ENCODE assay signal across 17 mouse cellular contexts in the genomic region with DNA sequence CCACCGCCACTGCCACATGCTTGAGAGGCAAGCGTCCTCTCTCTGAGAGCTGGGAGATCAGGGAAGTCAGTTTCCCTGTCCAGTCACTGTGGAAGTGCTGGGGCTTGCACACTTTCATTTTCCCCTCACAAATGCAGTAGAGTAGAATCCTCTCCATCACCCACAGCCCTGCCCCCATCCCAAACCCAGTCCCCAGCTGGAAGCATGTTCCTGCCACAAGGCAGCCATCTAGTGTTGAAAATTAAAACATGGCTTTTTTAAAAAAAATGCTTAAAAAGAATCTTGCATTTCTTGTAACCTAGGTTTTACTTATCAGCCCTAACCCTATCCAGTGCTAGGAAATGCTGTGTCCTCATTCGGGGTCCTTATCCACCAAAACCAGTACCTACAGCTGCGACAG. TPM values are rescaled to one million over a fixed set of nuclear protein-coding genes. Genes with fewer than 3 reads are reported as not detected.
DNase-seq lines count a peak whose midpoint lies in the region; ATAC-seq and TF ChIP-seq lines count a peak whose summit lies in the region.
"Had no signal": no experiment of that assay in that cellular context is flagged by ENCODE, and none has a peak within 500 bp of the region (broad histone marks: within the 10 kb centered on the region; RNA-seq: fewer than 3 reads in every experiment).

No protein-coding gene starts in this region.

- WGBS in heart, postnatal 0 days: 76% methylated on average over 4 of the region's 4 CpGs
- WGBS in stomach, postnatal 0 days: 78% methylated on average over 3 of the region's 4 CpGs

- no peak for DNase-seq in heart, postnatal 0 days (ENCODE audit: low spot score)
- DNase-seq in heart, adult 18-20 months: no peak
- peak; percentile 19 to 46 for DNase-seq in left cerebral cortex, postnatal 10 days (ENCODE audit: extremely low spot score in 1 of 2, low spot score in 2 of 2)
- no peak for DNase-seq in left cerebral cortex, postnatal 4 days
- peak; percentile 40 for DNase-seq in right cerebral cortex, postnatal 4 days
- DNase-seq in right cerebral cortex, postnatal 36 days (ENCODE audit: low spot score in 2 of 2): no peak
- DNase-seq in stomach, postnatal 0 days (ENCODE audit: low spot score): no peak
- DNase-seq: cerebellum, postnatal 25 days; gastrocnemius, postnatal 36 days; heart, postnatal 36 days had no signal

- TF ChIP-seq EP300 in heart, postnatal 0 days (IDR thresholded peaks at IDR 0.05; ENCODE audit: low read depth): no peak
- no peak for TF ChIP-seq EP300 in stomach, postnatal 0 days (optimal IDR thresholded peaks at IDR 0.05)

- peak; percentile 27; the same call in 1 of the 2 replicates for TF ChIP-seq CTCF in heart, postnatal 0 days (IDR thresholded peaks at IDR 0.05; ENCODE audit: low read depth)
- TF ChIP-seq CTCF in stomach, postnatal 0 days (IDR thresholded peaks at IDR 0.05; ENCODE audit: low read depth): peak; percentile 50

- no peak overlapping the region for H3K9ac ChIP-seq in heart, postnatal 0 days (replicated peaks; ENCODE audit: low read depth, low read length)
- H3K9ac ChIP-seq in stomach, postnatal 0 days (ENCODE audit: low read length): no peak overlapping the region
- H3K9ac ChIP-seq: forebrain, embryonic 15.5 days; lung, embryonic 15.5 days; midbrain, embryonic 13.5 days; neural tube, embryonic 13.5 days had no signal

- ATAC-seq in heart, postnatal 0 days (ENCODE audit: insufficient read depth, low read depth): no peak
- no peak for ATAC-seq in stomach, postnatal 0 days (ENCODE audit: low FRiP score, low TSS enrichment)
- no peak for ATAC-seq in activated CD4-positive, CD25-positive, alpha-beta regulatory T cell, adult 4 months
- ATAC-seq: forebrain, embryonic 15.5 days; midbrain, embryonic 13.5 days had no signal

- H3K27me3 ChIP-seq in heart, postnatal 0 days (ENCODE audit: control insufficient read depth, insufficient read depth, low read length): no peaks in the 10 kb centered on the region
- H3K27me3 ChIP-seq in stomach, postnatal 0 days (ENCODE audit: control insufficient read depth, insufficient read depth, low read length): no peaks in the 10 kb centered on the region
- H3K27me3 ChIP-seq: forebrain, embryonic 15.5 days; lung, embryonic 15.5 days; midbrain, embryonic 13.5 days; neural tube, embryonic 13.5 days had no signal

- no peaks in the 10 kb centered on the region for H3K4me1 ChIP-seq in heart, postnatal 0 days (ENCODE audit: control insufficient read depth, insufficient read depth)
- H3K4me1 ChIP-seq in stomach, postnatal 0 days (replicated peaks; ENCODE audit: control insufficient read depth, insufficient read depth): no peaks in the 10 kb centered on the region
- H3K4me1 ChIP-seq: forebrain, embryonic 15.5 days; lung, embryonic 15.5 days; midbrain, embryonic 13.5 days; neural tube, embryonic 13.5 days had no signal

- no peak overlapping the region for H3K4me2 ChIP-seq in heart, postnatal 0 days (ENCODE audit: low read depth, low read length)
- H3K4me2 ChIP-seq in stomach, postnatal 0 days (replicated peaks; ENCODE audit: low read depth): no peak overlapping the region
- H3K4me2 ChIP-seq: forebrain, embryonic 15.5 days; lung, embryonic 15.5 days; midbrain, embryonic 13.5 days; neural tube, embryonic 13.5 days had no signal

- H3K9me3 ChIP-seq in heart, postnatal 0 days (replicated peaks; ENCODE audit: control insufficient read depth, low read length): no peaks in the 10 kb centered on the region
- H3K9me3 ChIP-seq in stomach, postnatal 0 days (ENCODE audit: control insufficient read depth, low read length): no peaks in the 10 kb centered on the region
- H3K9me3 ChIP-seq: forebrain, embryonic 15.5 days; lung, embryonic 15.5 days; midbrain, embryonic 13.5 days; neural tube, embryonic 13.5 days had no signal

- no peak overlapping the region for H3K27ac ChIP-seq in heart, postnatal 0 days (ENCODE audit: low read depth)
- H3K27ac ChIP-seq in stomach, postnatal 0 days (replicated peaks): no peak overlapping the region
- H3K27ac ChIP-seq: forebrain, embryonic 15.5 days; lung, embryonic 15.5 days; midbrain, embryonic 13.5 days; neural tube, embryonic 13.5 days had no signal

- H3K36me3 ChIP-seq in heart, postnatal 0 days (replicated peaks; ENCODE audit: control insufficient read depth, insufficient read depth, low read length): no peaks in the 10 kb centered on the region
- no peaks in the 10 kb centered on the region for H3K36me3 ChIP-seq in stomach, postnatal 0 days (ENCODE audit: control insufficient read depth, insufficient read depth, low read length)
- H3K36me3 ChIP-seq: forebrain, embryonic 15.5 days; lung, embryonic 15.5 days; midbrain, embryonic 13.5 days; neural tube, embryonic 13.5 days had no signal

- H3K4me3 ChIP-seq in heart, postnatal 0 days (ENCODE audit: low read depth, low read length): no peak overlapping the region
- H3K4me3 ChIP-seq in stomach, postnatal 0 days (ENCODE audit: low read depth, low read length): no peak overlapping the region
- H3K4me3 ChIP-seq: forebrain, embryonic 15.5 days; lung, embryonic 15.5 days; midbrain, embryonic 13.5 days; neural tube, embryonic 13.5 days had no signal

- intact Hi-C loops in left cerebral cortex, postnatal 10 days (cut with DNase I): no loop called here
- intact Hi-C loops in left cerebral cortex, postnatal 4 days (cut with DNase I): no loop called here

RNA-seq across cellular contexts. Expression of a gene that starts 4.2 kb away (rescaled TPM):
- total RNA-seq in heart, postnatal 0 days (2014; rRNA removed; ENCODE audit: low replicate concordance): not detected in 2 replicates
- polyA plus RNA-seq in heart, postnatal 0 days (2015; fragmentation: Nextera tagmentation; extraction: Ambion mirVana): 0.08 TPM in 1 of 2 replicates, not detected in the other
- under 1 TPM; 0.57 to 0.90 TPM for total RNA-seq in heart, adult 18-20 months (2021)
- under 1 TPM; 0.19 to 0.59 TPM for total RNA-seq in left cerebral cortex, postnatal 10 days (2021)
- total RNA-seq in left cerebral cortex, postnatal 4 days (2021): 1 to 10 TPM in 1 of 2 experiments, under 1 TPM in 1; 0.28 to 1.0 TPM
- 0.05 TPM in 1 of 2 replicates, not detected in the other for polyA plus RNA-seq in stomach, postnatal 0 days (2015; fragmentation: Nextera tagmentation; extraction: Ambion mirVana)
- polyA plus RNA-seq in activated CD4-positive, CD25-positive, alpha-beta regulatory T cell, adult 4 months (2017; shearing (Covaris generic)): not detected
- polyA plus RNA-seq: intestine, embryonic 14.5 days; neural tube, embryonic 13.5 days; stomach, embryonic 16.5 days had no signal

RNA-seq across cellular contexts. Expression of a gene that starts 22.8 kb away (rescaled TPM):
- total RNA-seq in heart, postnatal 0 days (2014; rRNA removed; ENCODE audit: low replicate concordance): 49.3 and 50.5 TPM in 2 replicates
- polyA plus RNA-seq in heart, postnatal 0 days (2015; fragmentation: Nextera tagmentation; extraction: Ambion mirVana): 61.1 and 62.7 TPM in 2 replicates
- 10 to 100 TPM; 37.3 to 38.3 TPM for total RNA-seq in heart, adult 18-20 months (2021)
- total RNA-seq in left cerebral cortex, postnatal 10 days (2021): 10 to 100 TPM; 29.7 to 36.4 TPM
- 10 to 100 TPM; 36.9 to 39.8 TPM for total RNA-seq in left cerebral cortex, postnatal 4 days (2021)
- polyA plus RNA-seq in stomach, postnatal 0 days (2015; fragmentation: Nextera tagmentation; extraction: Ambion mirVana): 78.8 and 79.6 TPM in 2 replicates
- polyA plus RNA-seq in activated CD4-positive, CD25-positive, alpha-beta regulatory T cell, adult 4 months (2017; shearing (Covaris generic)): 10 to 100 TPM; 24.3 to 25.9 TPM

Comparison
In these comparisons a context has a peak if more than half of its experiments do, and no peak if none do; other contexts are left out.
1. DNase-seq: peak in left cerebral cortex, postnatal 10 days (2 of 2) and right cerebral cortex, postnatal 4 days (single experiment); none in heart, postnatal 0 days (single experiment), heart, adult 18-20 months (0 of 2), left cerebral cortex, postnatal 4 days (single experiment), right cerebral cortex, postnatal 36 days (0 of 2) and stomach, postnatal 0 days (single experiment).